Mouse (Mus musculus) lung, postnatal 36 days (tissue): ENCODE results near the gene Cyp27a1.

ENCODE experiments used
- DNase-seq: peaks from one replicate; pipeline ENCODE4 v3.0.0; 2022; ENCODE audit warnings: mixed read lengths

Cyp27a1 gene

GRCm38 (mm10) chr1:74713099-74713858, at the start of gene Cyp27a1:
TSS of gene Cyp27a1 (plus strand) at chr1:74713574.
- peak; percentile 78 for DNase-seq

- DNase-seq: peak; percentile 33
Observed at GRCm38 (mm10) chr1:74665153-74665552, 48.2 kb upstream of the Cyp27a1 start.

- DNase-seq: no peak
Observed at GRCm38 (mm10) chr1:74668371-74668770, 45.0 kb upstream of the Cyp27a1 start.

- DNase-seq: no peak
Observed at GRCm38 (mm10) chr1:74672731-74673130, 40.6 kb upstream of the Cyp27a1 start.

- DNase-seq: no peak
Observed at GRCm38 (mm10) chr1:74676863-74677262, 36.5 kb upstream of the Cyp27a1 start.

DNA sequence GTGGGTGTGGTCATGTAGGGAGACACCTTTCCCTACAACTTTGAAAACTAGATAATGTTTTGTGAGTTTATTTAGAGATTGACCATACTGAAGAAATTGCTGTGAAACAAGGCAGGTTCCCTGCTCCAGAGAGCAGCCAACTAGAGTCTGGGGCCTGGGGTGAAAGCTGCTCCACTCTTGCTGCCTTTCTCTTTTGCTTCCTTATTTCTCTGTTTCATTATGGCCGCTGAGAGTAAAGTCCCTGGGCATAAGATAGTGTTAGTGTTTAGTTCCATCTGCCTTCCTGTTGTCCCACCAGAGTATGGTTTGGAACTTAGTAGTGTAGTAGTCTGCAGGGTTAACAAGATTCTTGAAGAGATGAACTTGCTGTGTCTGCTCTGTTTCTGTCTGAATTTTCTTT, 35.5 kb upstream of the Cyp27a1 start:
- DNase-seq: no peak

- DNase-seq: no peak
Observed at GRCm38 (mm10) chr1:74687131-74687530, 26.2 kb upstream of the Cyp27a1 start.

- DNase-seq: no peak
Observed at GRCm38 (mm10) chr1:74693891-74694583, 19.3 kb upstream of the Cyp27a1 start.

- DNase-seq: no peak
Observed at GRCm38 (mm10) chr1:74695836-74696235, 17.5 kb upstream of the Cyp27a1 start.

GRCm38 (mm10) chr1:74697416-74697815, 16.0 kb upstream of the Cyp27a1 start:
- peak; percentile 82 for DNase-seq

GRCm38 (mm10) chr1:74698353-74698752, 15.0 kb upstream of the Cyp27a1 start:
- no peak for DNase-seq

- peak; percentile 65 for DNase-seq
Observed at GRCm38 (mm10) chr1:74698791-74699190, 14.6 kb upstream of the Cyp27a1 start.

DNA sequence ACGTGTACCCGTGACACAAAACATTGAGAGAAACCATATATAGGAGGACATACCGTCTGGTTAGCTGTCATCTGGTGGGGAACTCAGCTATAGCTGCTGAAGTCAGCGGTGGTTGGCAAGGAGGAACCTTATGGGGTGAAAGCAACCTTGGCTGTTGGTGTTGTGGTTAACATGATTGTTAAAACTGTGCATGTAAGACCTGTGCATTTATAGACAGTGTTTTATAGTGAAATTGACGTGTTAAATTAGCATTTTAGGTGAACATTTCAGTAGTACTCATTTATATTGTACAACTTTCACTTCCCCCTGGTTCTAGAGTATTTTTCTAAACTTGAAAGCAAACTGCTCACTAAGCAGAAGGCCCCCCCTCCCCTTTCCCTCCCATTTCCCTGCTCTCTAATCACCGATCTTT, 11.2 kb upstream of the Cyp27a1 start:
- DNase-seq: no peak

- DNase-seq: no peak
Observed at GRCm38 (mm10) chr1:74704156-74704555, 9.2 kb upstream of the Cyp27a1 start.

DNA sequence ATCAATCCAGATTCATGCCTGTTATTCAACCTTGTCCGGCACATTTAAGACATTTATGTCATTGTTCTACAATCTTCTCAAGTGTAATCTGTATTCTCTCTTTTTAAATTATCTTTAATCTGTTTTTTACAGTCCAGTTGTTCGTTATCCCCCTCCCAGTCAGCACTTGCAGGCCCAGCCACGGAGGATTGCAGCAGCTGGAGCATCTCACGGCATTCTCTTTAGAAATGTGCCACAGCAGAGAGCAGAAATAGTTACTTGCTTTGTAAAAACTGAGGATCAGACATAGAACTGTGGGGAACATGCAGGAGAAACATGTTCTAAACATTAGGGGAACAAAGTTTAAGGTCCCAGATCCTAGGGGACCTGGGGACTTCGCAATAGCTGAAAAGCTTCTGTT, 8.4 kb upstream of the Cyp27a1 start:
- peak; percentile 14 for DNase-seq

GRCm38 (mm10) chr1:74709566-74709965, 3.8 kb upstream of the Cyp27a1 start:
- DNase-seq: no peak

DNA sequence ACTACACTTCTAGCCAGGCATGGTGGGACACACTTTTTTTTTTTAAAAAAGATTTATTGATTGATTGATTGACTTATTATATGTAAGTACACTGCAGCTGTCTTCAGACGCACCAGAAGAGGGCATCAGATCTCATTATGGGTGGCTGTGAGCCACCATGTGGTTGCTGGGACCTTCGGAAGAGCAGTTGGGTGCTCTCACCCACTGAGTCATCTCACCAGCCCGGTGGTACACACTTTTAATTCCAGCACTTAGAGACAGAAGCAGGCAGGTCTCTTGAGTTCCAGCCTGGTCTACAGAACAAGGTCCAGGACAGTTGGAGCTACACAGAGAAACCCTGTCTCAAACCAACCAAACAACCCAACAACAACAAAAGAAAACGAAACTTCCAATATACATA, 1.3 kb upstream of the Cyp27a1 start:
- DNase-seq: no peak

- peak; percentile 52 for DNase-seq
Observed at GRCm38 (mm10) chr1:74712461-74713098, 794 bp upstream of the Cyp27a1 start.

DNA sequence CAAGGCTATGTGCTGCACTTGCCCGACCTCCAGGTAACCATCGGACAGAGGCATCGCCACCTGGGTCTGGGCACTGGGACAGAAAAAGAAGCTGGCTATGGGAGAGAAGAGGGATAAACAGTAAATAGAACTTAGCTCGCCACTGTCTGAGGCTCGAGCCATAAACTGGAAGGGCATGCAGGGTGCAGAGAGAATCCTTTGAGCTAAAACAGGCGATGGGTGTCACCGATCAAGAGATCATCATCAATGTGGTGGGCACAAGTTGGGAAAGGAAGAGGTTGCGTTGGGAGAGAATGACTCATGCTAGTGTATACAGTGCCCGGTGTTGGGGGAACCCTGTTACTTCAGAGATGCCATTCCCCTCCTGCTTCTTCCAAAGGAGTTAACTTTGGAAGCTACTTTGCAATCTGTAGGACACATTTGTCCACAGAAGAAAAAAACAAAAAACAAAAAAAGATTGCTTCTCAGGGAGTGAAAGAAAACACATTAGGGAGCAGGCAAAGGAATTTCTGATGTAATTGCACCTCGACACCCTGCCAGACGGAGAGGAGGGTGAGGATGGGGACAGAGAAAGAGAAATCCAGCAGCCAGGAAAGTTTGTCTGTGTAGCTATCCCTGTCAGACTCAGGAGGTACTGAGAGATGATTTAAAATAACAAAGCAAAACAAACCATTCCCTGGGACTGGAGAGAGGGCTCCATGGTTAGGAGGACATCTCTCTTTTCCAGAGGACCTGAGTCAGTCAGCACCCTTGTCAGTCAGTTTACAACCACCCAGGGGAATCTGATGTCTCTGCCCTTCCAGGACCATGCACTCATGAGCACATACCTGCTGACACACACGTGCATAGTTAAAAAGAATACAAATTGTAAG, 721 bp downstream of the Cyp27a1 start:
- no peak for DNase-seq

DNA sequence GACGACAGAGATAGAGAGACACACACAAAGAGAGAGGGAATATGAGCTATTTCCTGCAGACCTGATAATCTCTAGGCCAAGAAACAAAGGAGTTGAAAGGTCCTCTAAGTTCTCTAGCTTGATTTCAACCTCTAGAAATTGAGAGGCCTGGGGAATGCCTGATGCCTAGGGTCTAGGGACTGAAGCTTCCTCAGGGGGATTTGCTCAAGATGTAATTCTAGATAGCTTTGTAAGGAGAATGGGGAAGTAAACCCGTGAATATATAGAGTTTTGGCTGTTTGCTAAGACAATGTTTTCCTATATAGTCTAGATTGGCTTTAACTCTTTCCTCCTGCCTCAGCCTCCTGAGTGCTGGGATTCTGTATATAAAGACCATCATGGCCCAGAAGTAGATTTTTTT, 1.6 kb downstream of the Cyp27a1 start:
- no peak for DNase-seq

DNA sequence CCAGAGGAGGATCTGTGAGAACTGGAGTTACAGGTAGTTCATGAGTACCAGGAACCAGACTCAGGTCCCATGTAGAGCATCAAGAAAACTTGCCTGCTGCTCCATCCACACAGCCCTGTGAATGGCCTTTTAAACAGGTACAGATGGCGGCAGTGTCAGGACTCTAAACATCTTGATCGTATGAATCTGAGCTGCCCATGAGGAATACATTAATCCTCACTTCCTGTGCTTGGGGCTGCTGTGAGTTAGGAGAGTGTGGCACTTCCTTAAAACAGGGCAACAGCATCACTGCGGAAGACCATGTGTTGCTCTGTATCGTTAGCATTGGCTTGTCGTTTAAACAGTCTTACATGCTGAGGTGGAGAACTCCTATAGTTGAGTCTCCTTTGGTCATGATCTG, 2.1 kb downstream of the Cyp27a1 start:
- DNase-seq: no peak

DNA sequence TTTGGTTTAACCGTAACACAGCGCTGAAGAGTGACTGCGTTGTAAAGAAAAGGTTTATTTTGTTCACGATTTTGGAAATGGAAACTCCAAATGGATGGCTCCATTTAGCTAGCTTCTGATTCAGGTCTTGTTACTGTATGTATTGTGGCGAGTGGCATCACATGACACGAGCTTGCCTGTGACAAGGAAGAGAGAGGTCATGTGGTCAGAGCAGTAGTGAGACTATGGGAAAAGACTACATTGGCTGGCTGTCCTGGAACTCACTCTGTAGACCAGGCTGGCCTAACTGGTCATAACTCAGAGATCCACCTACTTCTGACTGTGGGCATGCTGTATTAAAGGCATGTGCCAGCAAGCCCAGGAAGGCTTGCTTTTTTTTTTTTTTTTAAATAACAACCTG, 2.5 kb downstream of the Cyp27a1 start:
- DNase-seq: no peak

- no peak for DNase-seq
Observed at GRCm38 (mm10) chr1:74718113-74718512, 4.7 kb downstream of the Cyp27a1 start.
